Mouse (Mus musculus) midbrain, embryonic 11.5 days (tissue): ENCODE data around the gene Stard8. TPM values are rescaled to one million over a fixed set of nuclear protein-coding genes. Genes with fewer than 3 reads are reported as not detected.

Experiments
- ATAC-seq: fragments of 200-750 bp; cut with Nextera tagmentation; 2 replicates; pipeline ENCODE4 v1.8.0; 2017; ENCODE audit warnings: moderate TSS enrichment, moderate library complexity; ENCODE audit not compliant: low FRiP score
- DNase-seq: peaks from one replicate; pipeline ENCODE4 v3.0.0; 2015; ENCODE audit warnings: low spot score; ENCODE audit errors: missing footprints
- H3K27ac ChIP-seq: fragments of 300-500 bp; sonication (generic); 2 replicates; pipeline ENCODE4 v1.5.1; 2014; ENCODE audit warnings: low read depth, low read length
- H3K27me3 ChIP-seq: fragments of 300-500 bp; sonication (generic); 2 replicates; pipeline ENCODE4 v1.6.1; 2014; ENCODE audit warnings: mild to moderate bottlenecking, low read length, moderate library complexity, mixed read lengths; ENCODE audit not compliant: control insufficient read depth, insufficient read depth
- H3K36me3 ChIP-seq: fragments of 300-500 bp; sonication (generic); 2 replicates; pipeline ENCODE4 v1.6.1; 2014; ENCODE audit warnings: mild to moderate bottlenecking, low read length, moderate library complexity, mixed read lengths; ENCODE audit not compliant: control insufficient read depth, insufficient read depth
- H3K4me1 ChIP-seq: fragments of 300-500 bp; sonication (generic); 2 replicates; pipeline ENCODE4 v1.6.1; 2014; ENCODE audit warnings: low read length; ENCODE audit not compliant: control insufficient read depth, insufficient read depth
- H3K4me2 ChIP-seq: fragments of 300-500 bp; sonication (generic); 2 replicates; pipeline ENCODE4 v1.6.1; 2014; ENCODE audit warnings: mild to moderate bottlenecking, moderate library complexity
- H3K4me3 ChIP-seq: fragments of 300-500 bp; sonication (generic); 2 replicates; pipeline ENCODE4 v1.5.1; 2014; ENCODE audit warnings: low read depth, low read length
- H3K9ac ChIP-seq: fragments of 300-500 bp; sonication (generic); 2 replicates; pipeline ENCODE4 v1.6.1; 2014; ENCODE audit warnings: low read length
- H3K9me3 ChIP-seq: fragments of 300-500 bp; sonication (generic); 2 replicates; pipeline ENCODE4 v1.6.1; 2016; ENCODE audit warnings: low read length; ENCODE audit not compliant: control insufficient read depth
- WGBS: fragments of 180-500 bp; shearing (Covaris S2); extraction: QIAGEN DNeasy Blood & Tissue Kit; methylation state at CpG from one replicate; pipeline ENCODE4 v1.1.7; 2014; 5-methylcytosine and 5-hydroxymethylcytosine counted together
- polyA plus RNA-seq: library from polyadenylated mRNA; unstranded; fragments of >200 nt; fragmentation: Nextera tagmentation; extraction: Ambion mirVana; gene quantifications from 2 replicates; pipeline ENCODE4 v1.2.1, GENCODE M21; 2014

Stard8 gene
- polyA plus RNA-seq, 1 experiment from 2014 or later = 7.2 TPM

GRCm38 (mm10) chrX:99042451-99042951 lies 39.5 kb downstream of the Stard8 start:
- Histone ChIP-seq H3K36me3 (no peaks in the 10 kb centered on the region), H3K4me1 (no peaks in the 10 kb centered on the region; the same call in none of the 2 replicates), H3K27me3 (peaks cover 33% of the 10 kb centered on the region), H3K4me2 (peak overlapping the region; percentile 50), H3K9me3 (no peaks in the 10 kb centered on the region), H3K4me3 (peak overlapping the region; percentile 26), H3K27ac (no peak overlapping the region), H3K9ac (no peak overlapping the region; the same call in 1 of the 2 replicates)
- peak; percentile 98 for ATAC-seq
- peak; percentile 93 for DNase-seq
- WGBS = 18% methylated on average over 30 of the region's 31 CpGs

GRCm38 (mm10) chrX:99043275-99043674 lies 40.2 kb downstream of the Stard8 start:
- ATAC-seq (no peak), DNase-seq (no peak)
- 36% methylated on average over 6 of the region's 6 CpGs for WGBS
- peak overlapping the region; percentile 20; the same call in 1 of the 2 replicates for H3K9ac ChIP-seq
- H3K36me3 ChIP-seq = no peaks in the 10 kb centered on the region
- H3K27ac ChIP-seq = no peak overlapping the region
- H3K27me3 ChIP-seq = peaks cover 33% of the 10 kb centered on the region
- no peaks in the 10 kb centered on the region; the same call in none of the 2 replicates for H3K4me1 ChIP-seq
- peak overlapping the region; percentile 50 for H3K4me2 ChIP-seq
- no peak overlapping the region for H3K4me3 ChIP-seq
- H3K9me3 ChIP-seq = no peaks in the 10 kb centered on the region

GRCm38 (mm10) chrX:99043739-99044138 lies 40.7 kb downstream of the Stard8 start:
- WGBS = 73% methylated on average over 5 of the region's 5 CpGs
- no peaks in the 10 kb centered on the region for H3K9me3 ChIP-seq
- no peak overlapping the region for H3K9ac ChIP-seq
- DNase-seq (no peak), ATAC-seq (no peak)
- H3K36me3 ChIP-seq = no peaks in the 10 kb centered on the region
- H3K27me3 ChIP-seq = peaks cover 33% of the 10 kb centered on the region
- H3K4me2 ChIP-seq = no peak overlapping the region
- H3K4me3 ChIP-seq = no peak overlapping the region
- H3K4me1 ChIP-seq = no peaks in the 10 kb centered on the region; the same call in none of the 2 replicates
- no peak overlapping the region for H3K27ac ChIP-seq

- H3K36me3 ChIP-seq = no peaks in the 10 kb centered on the region
- H3K9ac ChIP-seq = no peak overlapping the region
- H3K9me3 ChIP-seq = no peaks in the 10 kb centered on the region
- ATAC-seq (no peak), DNase-seq (no peak)
- H3K4me1 ChIP-seq = no peaks in the 10 kb centered on the region; the same call in none of the 2 replicates
- no peak overlapping the region for H3K4me2 ChIP-seq
- 40% methylated on average over 7 of the region's 7 CpGs for WGBS
- no peak overlapping the region for H3K27ac ChIP-seq
- H3K27me3 ChIP-seq = peaks cover 35% of the 10 kb centered on the region
- no peak overlapping the region for H3K4me3 ChIP-seq
These were observed 42.3 kb downstream of the Stard8 start for GRCm38 (mm10) chrX:99045315-99045714.

GRCm38 (mm10) chrX:99046360-99047055 lies 43.5 kb downstream of the Stard8 start:
- DNase-seq (no peak), ATAC-seq (no peak)
- H3K27me3 ChIP-seq = peaks cover 34% of the 10 kb centered on the region

GRCm38 (mm10) chrX:99048111-99048510 lies 45.1 kb downstream of the Stard8 start:
- Histone ChIP-seq H3K9me3 (no peaks in the 10 kb centered on the region), H3K27me3 (peaks cover 25% of the 10 kb centered on the region), H3K4me2 (no peak overlapping the region), H3K4me1 (no peaks in the 10 kb centered on the region; the same call in 1 of the 2 replicates), H3K9ac (no peak overlapping the region), H3K4me3 (no peak overlapping the region), H3K36me3 (no peaks in the 10 kb centered on the region), H3K27ac (no peak overlapping the region)
- no peak for DNase-seq
- WGBS = 48% methylated on average over 4 of the region's 4 CpGs
- no peak for ATAC-seq

More at GRCm38 (mm10) chrX:99046360-99047055, 43.5 kb downstream of the Stard8 start:
- Histone ChIP-seq H3K9ac (no peak overlapping the region), H3K36me3 (no peaks in the 10 kb centered on the region), H3K9me3 (no peaks in the 10 kb centered on the region), H3K4me2 (no peak overlapping the region), H3K27ac (no peak overlapping the region), H3K4me1 (no peaks in the 10 kb centered on the region; the same call in none of the 2 replicates), H3K4me3 (no peak overlapping the region)
- WGBS = 55% methylated on average over 5 of the region's 5 CpGs

- Histone ChIP-seq H3K4me3 (no peak overlapping the region), H3K4me1 (no peaks in the 10 kb centered on the region; the same call in 1 of the 2 replicates), H3K4me2 (no peak overlapping the region), H3K27me3 (peaks cover 14% of the 10 kb centered on the region), H3K36me3 (no peaks in the 10 kb centered on the region), H3K27ac (no peak overlapping the region), H3K9me3 (no peaks in the 10 kb centered on the region), H3K9ac (no peak overlapping the region)
- ATAC-seq (no peak), DNase-seq (no peak)
- 44% methylated on average over 5 of the region's 5 CpGs for WGBS
These were observed 46.2 kb downstream of the Stard8 start for GRCm38 (mm10) chrX:99049247-99049646.

- H3K9me3 ChIP-seq = no peaks in the 10 kb centered on the region
- H3K27me3 ChIP-seq = peaks cover 8% of the 10 kb centered on the region
- no peaks in the 10 kb centered on the region for H3K36me3 ChIP-seq
- DNase-seq = no peak
- no peak for ATAC-seq
- no peak overlapping the region for H3K4me3 ChIP-seq
- no peaks in the 10 kb centered on the region for H3K4me1 ChIP-seq
- no peak overlapping the region for H3K9ac ChIP-seq
- H3K27ac ChIP-seq = no peak overlapping the region
- no peak overlapping the region for H3K4me2 ChIP-seq
- WGBS = 88% methylated on average over 10 of the region's 10 CpGs
These were observed 47.9 kb downstream of the Stard8 start for GRCm38 (mm10) chrX:99050736-99051481.

GRCm38 (mm10) chrX:99052255-99052654 lies 49.2 kb downstream of the Stard8 start:
- Histone ChIP-seq H3K27ac (no peak overlapping the region), H3K4me2 (no peak overlapping the region), H3K9me3 (no peaks in the 10 kb centered on the region), H3K9ac (no peak overlapping the region), H3K36me3 (no peaks in the 10 kb centered on the region), H3K4me3 (no peak overlapping the region), H3K27me3 (peaks cover 2% of the 10 kb centered on the region), H3K4me1 (no peaks in the 10 kb centered on the region)
- DNase-seq (no peak), ATAC-seq (no peak)
- 84% methylated on average over 7 of the region's 7 CpGs for WGBS
